Mouse (Mus musculus) intestine, postnatal 0 days (tissue): ENCODE measurements at regions not wholly inside any gene's neighbourhood (a gene's known extent, or its start where the extent isn't known, plus 50 kb on each side); places are given as distances from the start of the nearest gene placed in this dataset.

Experiments used
- ATAC-seq: fragments of 200-750 bp; cut with Nextera tagmentation; 2 replicates; pipeline ENCODE4 v1.8.0; 2017; ENCODE audit warnings: mild to moderate bottlenecking, moderate TSS enrichment, moderate library complexity
- H3K27ac ChIP-seq: fragments of 300-500 bp; sonication (generic); 2 replicates; pipeline ENCODE4 v1.5.1; 2014; ENCODE audit warnings: mild to moderate bottlenecking, low read depth, low read length, moderate library complexity
- H3K27me3 ChIP-seq: fragments of 300-500 bp; sonication (generic); replicated peaks from 2 replicates; pipeline ENCODE4 v1.6.1; 2014; ENCODE audit warnings: low read length, mixed read lengths; ENCODE audit not compliant: control insufficient read depth, insufficient read depth
- H3K36me3 ChIP-seq: fragments of 300-500 bp; sonication (generic); 2 replicates; pipeline ENCODE4 v1.6.1; 2014; ENCODE audit warnings: mild to moderate bottlenecking, moderate library complexity; ENCODE audit not compliant: control insufficient read depth, insufficient read depth
- H3K4me1 ChIP-seq: fragments of 300-500 bp; sonication (generic); replicated peaks from 2 replicates; pipeline ENCODE4 v1.6.1; 2014; ENCODE audit warnings: antibody characterized with exemption, low read length, mixed read lengths; ENCODE audit not compliant: control insufficient read depth, insufficient read depth
- H3K4me2 ChIP-seq: fragments of 300-500 bp; sonication (generic); replicated peaks from 2 replicates; pipeline ENCODE4 v1.6.1; 2014; ENCODE audit warnings: low read depth, mild to moderate bottlenecking, moderate library complexity
- H3K4me3 ChIP-seq: fragments of 300-500 bp; sonication (generic); 2 replicates; pipeline ENCODE4 v1.5.1; 2014; ENCODE audit warnings: low read depth, low read length
- H3K9ac ChIP-seq: fragments of 300-500 bp; sonication (generic); 2 replicates; pipeline ENCODE4 v1.6.1; 2014; ENCODE audit warnings: mild to moderate bottlenecking, low read depth, low read length
- H3K9me3 ChIP-seq: fragments of 300-500 bp; sonication (generic); 2 replicates; pipeline ENCODE4 v1.6.1; 2016; ENCODE audit warnings: mixed run types; ENCODE audit not compliant: control insufficient read depth
- CTCF ChIP-seq: sonication (generic); IDR thresholded peaks from 2 replicates; pipeline ENCODE4 v1.5.1; 2016; ENCODE audit warnings: low read depth, mild to moderate bottlenecking, control low read depth, antibody characterized with exemption, moderate library complexity
- WGBS: fragments of 180-500 bp; shearing (Covaris S2); extraction: QIAGEN DNeasy Blood & Tissue Kit; methylation state at CpG from one replicate; pipeline ENCODE4 v1.1.7; 2014; 5-methylcytosine and 5-hydroxymethylcytosine counted together

DNA sequence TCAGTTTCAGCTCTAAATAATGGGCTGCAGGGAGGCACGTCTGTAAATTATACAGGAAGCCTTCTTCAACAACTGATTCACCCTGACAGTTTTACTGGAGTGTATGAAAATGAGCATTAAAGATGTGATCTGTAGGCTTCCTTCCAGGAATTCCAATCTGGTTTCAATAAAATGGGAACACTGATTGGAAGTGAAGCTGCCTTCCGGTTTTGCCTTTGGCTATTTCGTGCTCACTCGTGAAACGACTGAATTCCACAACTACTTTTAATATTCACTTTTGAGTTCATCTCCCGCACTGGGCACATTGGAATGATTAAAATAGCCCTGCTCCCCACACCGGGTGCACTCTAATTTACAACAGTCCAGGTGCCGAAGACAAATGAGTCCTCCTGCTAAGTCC, 286.2 kb upstream of the Mki67 start:
- ATAC-seq = no peak
- Histone ChIP-seq H3K9me3 (no peaks in the 10 kb centered on the region), H3K27ac (no peak overlapping the region), H3K4me2 (no peak overlapping the region), H3K36me3 (no peaks in the 10 kb centered on the region), H3K4me1 (no peaks in the 10 kb centered on the region), H3K4me3 (no peak overlapping the region), H3K9ac (no peak overlapping the region), H3K27me3 (no peaks in the 10 kb centered on the region)
- WGBS = 81% methylated on average over 8 of the region's 8 CpGs
- no peak for TF ChIP-seq CTCF

DNA sequence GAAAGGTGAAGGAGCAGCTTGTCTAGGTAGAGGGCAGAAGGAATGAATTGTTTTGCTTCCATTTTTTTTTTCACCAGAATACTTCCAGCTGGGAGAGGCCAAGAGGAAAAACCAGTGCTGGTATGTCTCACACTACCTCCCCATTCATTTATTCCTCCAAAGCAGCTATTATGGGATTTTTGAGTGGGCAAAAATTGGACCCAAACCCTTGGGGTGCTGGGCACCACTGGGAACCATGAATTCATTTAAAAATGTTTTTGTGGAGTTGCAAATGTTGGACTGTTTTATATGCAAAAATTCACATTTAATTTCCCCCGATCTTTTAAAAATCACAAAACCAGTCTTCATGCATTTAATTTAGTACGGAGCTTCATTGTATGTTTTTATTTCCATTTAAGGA, 287.1 kb upstream of the Mki67 start:
- H3K4me3 ChIP-seq = no peak overlapping the region
- H3K4me1 ChIP-seq = no peaks in the 10 kb centered on the region
- H3K9me3 ChIP-seq = no peaks in the 10 kb centered on the region
- H3K4me2 ChIP-seq = no peak overlapping the region
- no peak overlapping the region for H3K9ac ChIP-seq
- no peak overlapping the region for H3K27ac ChIP-seq
- no peak for TF ChIP-seq CTCF
- 95% methylated on average over 2 of the region's 2 CpGs for WGBS
- H3K36me3 ChIP-seq = no peaks in the 10 kb centered on the region
- ATAC-seq = no peak
- H3K27me3 ChIP-seq = 0 out of 2 replicates have a peak, but pooled peaks cover 5% of the 10 kb centered on the region

DNA sequence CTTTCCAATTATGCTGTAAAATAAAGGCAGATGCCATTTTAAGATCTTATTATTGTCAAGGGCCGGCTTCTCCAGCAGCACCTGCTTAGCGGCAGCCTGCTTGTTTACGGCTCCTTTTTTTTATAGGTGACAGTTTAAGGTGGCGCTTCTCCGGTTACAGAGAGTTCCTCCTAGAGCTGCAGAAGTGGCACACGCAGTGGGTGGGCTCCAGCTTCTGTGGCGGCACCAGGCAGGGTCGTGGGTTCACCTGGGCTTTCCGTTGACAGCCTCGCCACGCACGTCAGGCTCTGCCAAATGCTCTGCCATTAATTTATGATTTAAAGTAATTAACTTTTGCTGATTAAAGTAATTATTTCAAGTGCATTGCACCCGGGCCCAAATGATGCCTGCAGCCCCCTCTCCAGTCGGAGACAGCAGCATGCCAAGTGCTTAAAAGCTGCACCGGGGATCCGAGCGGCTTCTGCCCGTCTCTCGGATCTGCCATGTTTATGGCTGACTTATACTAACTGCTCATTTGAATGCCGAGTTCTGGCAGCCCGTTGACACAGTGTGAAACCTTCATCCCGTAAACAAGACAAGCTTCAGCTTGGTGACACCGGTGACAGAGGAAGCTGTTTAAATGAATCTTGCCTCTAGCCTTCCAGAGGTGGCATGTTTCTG, 291.8 kb upstream of the Mki67 start:
- Histone ChIP-seq H3K36me3 (no peaks in the 10 kb centered on the region), H3K4me2 (peak overlapping the region; percentile 38), H3K27ac (no peak overlapping the region), H3K9ac (no peak overlapping the region), H3K27me3 (peaks cover 5% of the 10 kb centered on the region; the same call in 1 of the 2 replicates), H3K4me3 (no peak overlapping the region), H3K4me1 (no peaks in the 10 kb centered on the region), H3K9me3 (no peaks in the 10 kb centered on the region)
- WGBS = 20% methylated on average over 23 of the region's 23 CpGs
- ATAC-seq = no peak
- no peak for TF ChIP-seq CTCF

DNA sequence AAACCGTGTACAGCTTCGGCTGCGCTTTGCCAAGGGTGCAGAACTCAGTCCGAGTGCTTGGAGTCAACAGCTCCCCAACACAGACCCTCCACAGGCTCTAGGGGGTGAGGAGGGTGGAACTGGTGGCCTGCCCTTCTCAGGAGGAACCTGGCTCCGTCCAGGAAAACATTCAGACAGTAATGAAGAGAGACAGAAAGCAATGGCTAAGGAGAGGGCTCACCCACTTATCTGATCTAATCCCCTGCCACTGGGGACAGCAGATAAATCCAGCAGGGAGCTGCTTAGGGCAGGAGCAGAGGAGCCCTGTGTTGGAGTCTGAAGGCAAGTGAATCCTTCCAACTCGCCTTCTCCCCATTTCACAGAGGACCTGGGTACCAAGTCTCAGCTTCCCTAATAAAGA, 292.3 kb upstream of the Mki67 start:
- WGBS = 35% methylated on average over 6 of the region's 6 CpGs
- no peak overlapping the region for H3K4me3 ChIP-seq
- H3K36me3 ChIP-seq = no peaks in the 10 kb centered on the region
- TF ChIP-seq CTCF = no peak
- ATAC-seq = no peak
- no peak overlapping the region for H3K27ac ChIP-seq
- H3K4me2 ChIP-seq = peak overlapping the region; percentile 38
- H3K9me3 ChIP-seq = no peaks in the 10 kb centered on the region
- H3K27me3 ChIP-seq = peaks cover 5% of the 10 kb centered on the region; the same call in 1 of the 2 replicates
- no peak overlapping the region for H3K9ac ChIP-seq
- H3K4me1 ChIP-seq = no peaks in the 10 kb centered on the region

DNA sequence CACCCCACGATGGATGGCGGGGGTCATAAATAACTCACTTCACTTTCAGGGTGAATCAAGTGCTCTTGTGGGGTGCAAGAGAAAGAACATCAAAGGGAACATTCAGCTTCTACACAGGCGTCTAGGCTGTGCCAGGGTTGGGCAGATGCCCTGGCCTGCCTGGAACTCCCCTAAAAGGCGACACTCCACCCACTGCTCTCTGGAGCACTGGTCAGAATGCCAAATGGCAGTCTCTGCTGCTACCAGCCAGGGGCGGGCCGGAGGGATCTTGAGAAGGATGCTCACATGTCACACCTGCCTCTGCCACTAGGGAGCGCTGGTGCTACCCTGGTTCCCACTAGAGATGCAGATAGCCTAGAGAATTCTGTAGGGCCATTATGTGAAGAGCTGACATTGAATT, 293.9 kb upstream of the Mki67 start:
- no peak for ATAC-seq
- peak; percentile 68 for TF ChIP-seq CTCF
- Histone ChIP-seq H3K27me3 (peaks cover 5% of the 10 kb centered on the region; the same call in 1 of the 2 replicates), H3K27ac (no peak overlapping the region), H3K4me2 (no peak overlapping the region), H3K4me3 (no peak overlapping the region), H3K9ac (no peak overlapping the region), H3K4me1 (no peaks in the 10 kb centered on the region), H3K9me3 (no peaks in the 10 kb centered on the region), H3K36me3 (no peaks in the 10 kb centered on the region)
- 58% methylated on average over 7 of the region's 7 CpGs for WGBS

DNA sequence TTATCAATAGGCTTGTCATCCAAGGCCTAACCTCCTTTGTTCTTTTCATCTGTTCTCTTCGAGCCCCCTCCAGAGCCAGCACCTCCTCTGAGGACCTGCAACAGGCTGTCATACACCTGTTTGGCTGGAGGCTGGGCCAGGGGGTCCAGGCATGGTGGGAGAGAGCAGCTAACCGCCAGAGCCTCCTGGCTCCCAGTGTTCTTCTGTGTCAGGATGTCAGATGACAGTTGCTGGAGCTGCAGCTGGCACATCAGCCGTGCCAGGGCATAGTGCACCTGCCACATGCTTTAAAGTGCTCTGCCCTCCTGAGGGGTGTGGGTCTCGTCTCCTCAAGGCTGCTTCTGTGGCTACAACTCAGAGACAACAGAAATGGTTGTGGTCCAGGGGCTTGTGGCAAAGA, 298.5 kb upstream of the Mki67 start:
- no peak overlapping the region for H3K27ac ChIP-seq
- 58% methylated on average over 4 of the region's 4 CpGs for WGBS
- H3K9ac ChIP-seq = no peak overlapping the region
- H3K27me3 ChIP-seq = no peaks in the 10 kb centered on the region; the same call in 1 of the 2 replicates
- no peaks in the 10 kb centered on the region for H3K4me1 ChIP-seq
- no peak overlapping the region for H3K4me2 ChIP-seq
- TF ChIP-seq CTCF = no peak
- no peaks in the 10 kb centered on the region for H3K36me3 ChIP-seq
- no peak overlapping the region for H3K4me3 ChIP-seq
- no peak for ATAC-seq
- H3K9me3 ChIP-seq = no peaks in the 10 kb centered on the region

DNA sequence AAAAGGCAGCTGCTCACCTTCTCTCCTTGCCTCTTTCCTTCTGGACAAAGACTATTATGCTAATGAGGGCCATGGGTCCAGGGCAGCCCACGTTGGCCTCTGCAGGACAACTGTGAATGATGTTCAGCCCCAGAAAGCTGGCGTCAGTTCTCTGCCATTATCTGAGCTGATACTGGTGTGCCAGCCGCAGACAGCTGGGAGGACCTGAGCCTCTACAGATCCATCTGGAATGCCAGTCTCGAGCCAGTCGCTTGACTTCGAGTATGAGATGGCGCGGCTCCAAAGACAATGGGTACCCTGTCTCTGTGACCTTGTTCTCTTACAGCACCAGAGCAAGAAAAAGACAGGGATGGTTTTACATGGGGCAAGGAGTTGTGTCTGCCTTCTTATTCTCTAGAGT, 300.8 kb upstream of the Mki67 start:
- ATAC-seq = no peak
- Histone ChIP-seq H3K36me3 (no peaks in the 10 kb centered on the region), H3K9ac (no peak overlapping the region), H3K27me3 (no peaks in the 10 kb centered on the region), H3K9me3 (no peaks in the 10 kb centered on the region), H3K4me2 (no peak overlapping the region), H3K27ac (no peak overlapping the region), H3K4me1 (no peaks in the 10 kb centered on the region), H3K4me3 (no peak overlapping the region)
- TF ChIP-seq CTCF = no peak
- 74% methylated on average over 8 of the region's 8 CpGs for WGBS
